Mouse (Mus musculus) stomach, postnatal 0 days (tissue): ENCODE measurements around the gene Tpk1. TPM values are rescaled to one million over a fixed set of nuclear protein-coding genes. Genes with fewer than 3 reads are reported as not detected.

ENCODE experiments used
- ATAC-seq: fragments of 200-750 bp; cut with Nextera tagmentation; 2 replicates; pipeline ENCODE4 v1.8.0; 2017; ENCODE audit not compliant: low FRiP score, low TSS enrichment
- DNase-seq: peaks from one replicate; pipeline ENCODE4 v3.0.0-alpha.2; 2016; ENCODE audit warnings: low spot score
- H3K27ac ChIP-seq: fragments of 300-500 bp; sonication (generic); replicated peaks from 2 replicates; pipeline ENCODE4 v1.5.1; 2014; ENCODE audit warnings: mild to moderate bottlenecking, control low read depth
- H3K27me3 ChIP-seq: fragments of 300-500 bp; sonication (generic); 2 replicates; pipeline ENCODE4 v1.6.1; 2014; ENCODE audit warnings: low read length; ENCODE audit not compliant: control insufficient read depth, insufficient read depth
- H3K36me3 ChIP-seq: fragments of 300-500 bp; sonication (generic); 2 replicates; pipeline ENCODE4 v1.6.1; 2014; ENCODE audit warnings: low read length, mixed read lengths; ENCODE audit not compliant: control insufficient read depth, insufficient read depth
- H3K4me1 ChIP-seq: fragments of 300-500 bp; sonication (generic); replicated peaks from 2 replicates; pipeline ENCODE4 v1.6.1; 2014; ENCODE audit warnings: antibody characterized with exemption; ENCODE audit not compliant: control insufficient read depth, insufficient read depth
- H3K4me2 ChIP-seq: fragments of 300-500 bp; sonication (generic); replicated peaks from 2 replicates; pipeline ENCODE4 v1.6.1; 2014; ENCODE audit warnings: low read depth, mild to moderate bottlenecking, control low read depth, moderate library complexity
- H3K4me3 ChIP-seq: fragments of 300-500 bp; sonication (generic); 2 replicates; pipeline ENCODE4 v1.5.1; 2014; ENCODE audit warnings: low read depth, low read length, control low read depth
- H3K9ac ChIP-seq: fragments of 300-500 bp; sonication (generic); 2 replicates; pipeline ENCODE4 v1.6.1; 2014; ENCODE audit warnings: mild to moderate bottlenecking, low read length, control low read depth, mixed read lengths
- H3K9me3 ChIP-seq: fragments of 300-500 bp; sonication (generic); 2 replicates; pipeline ENCODE4 v1.6.1; 2016; ENCODE audit warnings: low read length; ENCODE audit not compliant: control insufficient read depth
- CTCF ChIP-seq: IDR thresholded peaks from 2 replicates; pipeline ENCODE4 v1.5.1; 2016; ENCODE audit warnings: antibody characterized with exemption, low read depth, mild to moderate bottlenecking, moderate library complexity
- EP300 ChIP-seq: optimal IDR thresholded peaks from 2 replicates; pipeline ENCODE3; 2016; ENCODE audit warnings: antibody characterized with exemption
- WGBS: fragments of 180-500 bp; shearing (Covaris S2); extraction: QIAGEN DNeasy Blood & Tissue Kit; methylation state at CpG from one replicate; pipeline ENCODE4 v1.1.7; 2014; 5-methylcytosine and 5-hydroxymethylcytosine counted together
- polyA plus RNA-seq: library from polyadenylated mRNA; unstranded; fragments of >200 nt; fragmentation: Nextera tagmentation; extraction: Ambion mirVana; gene quantifications from 2 replicates; pipeline ENCODE4 v1.2.1, GENCODE M21; 2015

The Tpk1 gene
- polyA plus RNA-seq, 1 experiment from 2014 or later = 21.4 TPM

- 90% methylated on average over 4 of the region's 4 CpGs for WGBS
These were observed 312.6 kb downstream of the Tpk1 start for GRCm38 (mm10) chr6:43353446-43353845.

GRCm38 (mm10) chr6:43349083-43349482 is 317.0 kb downstream of the Tpk1 start:
- DNase-seq = no peak
- H3K27ac ChIP-seq = no peak overlapping the region
- no peaks in the 10 kb centered on the region for H3K9me3 ChIP-seq
- H3K4me1 ChIP-seq = no peaks in the 10 kb centered on the region
- no peak for TF ChIP-seq CTCF
- TF ChIP-seq EP300 = no peak
- no peaks in the 10 kb centered on the region for H3K27me3 ChIP-seq
- WGBS = 71% methylated on average over 4 of the region's 4 CpGs
- H3K36me3 ChIP-seq = no peaks in the 10 kb centered on the region
- no peak overlapping the region for H3K9ac ChIP-seq
- ATAC-seq = no peak
- no peak overlapping the region for H3K4me3 ChIP-seq
- H3K4me2 ChIP-seq = no peak overlapping the region

More at GRCm38 (mm10) chr6:43353446-43353845, 312.6 kb downstream of the Tpk1 start:
- Histone ChIP-seq H3K4me2 (no peak overlapping the region), H3K4me1 (no peaks in the 10 kb centered on the region), H3K27ac (no peak overlapping the region), H3K36me3 (no peaks in the 10 kb centered on the region), H3K9ac (no peak overlapping the region), H3K27me3 (no peaks in the 10 kb centered on the region), H3K4me3 (no peak overlapping the region), H3K9me3 (no peaks in the 10 kb centered on the region)
- ATAC-seq (no peak), DNase-seq (no peak)
- no peak for TF ChIP-seq CTCF
- TF ChIP-seq EP300 = no peak

GRCm38 (mm10) chr6:43347637-43348036 is 318.4 kb downstream of the Tpk1 start:
- no peak overlapping the region for H3K27ac ChIP-seq
- H3K36me3 ChIP-seq = no peaks in the 10 kb centered on the region
- WGBS = 98% methylated on average over 1 of the region's 1 CpGs
- no peaks in the 10 kb centered on the region for H3K27me3 ChIP-seq
- no peak overlapping the region for H3K4me2 ChIP-seq
- TF ChIP-seq CTCF (peak; percentile 68), EP300 (no peak)
- DNase-seq (no peak), ATAC-seq (no peak)
- no peaks in the 10 kb centered on the region for H3K9me3 ChIP-seq
- H3K9ac ChIP-seq = no peak overlapping the region
- no peaks in the 10 kb centered on the region for H3K4me1 ChIP-seq
- no peak overlapping the region for H3K4me3 ChIP-seq

- Histone ChIP-seq H3K9me3 (no peaks in the 10 kb centered on the region), H3K27me3 (no peaks in the 10 kb centered on the region), H3K4me3 (no peak overlapping the region), H3K27ac (no peak overlapping the region), H3K36me3 (no peaks in the 10 kb centered on the region), H3K9ac (no peak overlapping the region), H3K4me1 (no peaks in the 10 kb centered on the region), H3K4me2 (no peak overlapping the region)
- no peak for ATAC-seq
- DNase-seq = no peak
- 49% methylated on average over 1 of the region's 1 CpGs for WGBS
- TF ChIP-seq CTCF (no peak), EP300 (no peak)
These were observed 323.1 kb downstream of the Tpk1 start for GRCm38 (mm10) chr6:43343006-43343405.

- no peaks in the 10 kb centered on the region for H3K27me3 ChIP-seq
- H3K4me1 ChIP-seq = no peaks in the 10 kb centered on the region
- TF ChIP-seq CTCF = no peak
- TF ChIP-seq EP300 = no peak
- H3K4me2 ChIP-seq = no peak overlapping the region
- no peaks in the 10 kb centered on the region for H3K36me3 ChIP-seq
- DNase-seq (no peak), ATAC-seq (no peak)
- H3K27ac ChIP-seq = no peak overlapping the region
- no peak overlapping the region for H3K9ac ChIP-seq
- no peak overlapping the region for H3K4me3 ChIP-seq
- 31% methylated on average over 2 of the region's 2 CpGs for WGBS
- no peaks in the 10 kb centered on the region for H3K9me3 ChIP-seq
These were observed 323.7 kb downstream of the Tpk1 start for GRCm38 (mm10) chr6:43342386-43342785.

GRCm38 (mm10) chr6:43338804-43339203 is 327.3 kb downstream of the Tpk1 start:
- Histone ChIP-seq H3K36me3 (no peaks in the 10 kb centered on the region), H3K9ac (no peak overlapping the region), H3K4me2 (no peak overlapping the region), H3K9me3 (no peaks in the 10 kb centered on the region), H3K4me1 (no peaks in the 10 kb centered on the region), H3K27me3 (no peaks in the 10 kb centered on the region), H3K4me3 (no peak overlapping the region), H3K27ac (no peak overlapping the region)
- 49% methylated on average over 2 of the region's 2 CpGs for WGBS
- ATAC-seq (no peak), DNase-seq (no peak)
- TF ChIP-seq CTCF (no peak), EP300 (no peak)
